Mouse (Mus musculus) cortical plate, adult 2 months (tissue): ENCODE measurements at regions not wholly inside any gene's neighbourhood (a gene's known extent, or its start where the extent isn't known, plus 50 kb on each side); places are given as distances from the start of the nearest gene placed in this dataset.

Source experiments
- CTCF ChIP-seq: fragments of 200-500 bp; IDR thresholded peaks from 2 replicates; pipeline ENCODE4 v1.5.1; 2011; ENCODE audit warnings: mild to moderate bottlenecking, control low read depth, low read length; ENCODE audit not compliant: insufficient read depth; ENCODE audit errors: extremely low read depth
- POLR2A ChIP-seq: fragments of 200-500 bp; IDR thresholded peaks from 2 replicates; pipeline ENCODE4 v1.6.1; 2011; ENCODE audit warnings: mild to moderate bottlenecking, low read length, control low read depth; ENCODE audit not compliant: insufficient read depth; ENCODE audit errors: extremely low read depth

- no peak for TF ChIP-seq CTCF
- no peak for TF ChIP-seq POLR2A
Observed at GRCm38 (mm10) chr13:101221331-101222043, 388.3 kb upstream of the Slc30a5 start.
